Mouse (Mus musculus): ENCODE data around the gene 6430571L13Rik. TPM values are rescaled to one million over a fixed set of nuclear protein-coding genes. Genes with fewer than 3 reads are reported as not detected.

6430571L13Rik gene
- polyA plus RNA-seq, 1 experiment from 2014 or later = 1.2 TPM

DNA sequence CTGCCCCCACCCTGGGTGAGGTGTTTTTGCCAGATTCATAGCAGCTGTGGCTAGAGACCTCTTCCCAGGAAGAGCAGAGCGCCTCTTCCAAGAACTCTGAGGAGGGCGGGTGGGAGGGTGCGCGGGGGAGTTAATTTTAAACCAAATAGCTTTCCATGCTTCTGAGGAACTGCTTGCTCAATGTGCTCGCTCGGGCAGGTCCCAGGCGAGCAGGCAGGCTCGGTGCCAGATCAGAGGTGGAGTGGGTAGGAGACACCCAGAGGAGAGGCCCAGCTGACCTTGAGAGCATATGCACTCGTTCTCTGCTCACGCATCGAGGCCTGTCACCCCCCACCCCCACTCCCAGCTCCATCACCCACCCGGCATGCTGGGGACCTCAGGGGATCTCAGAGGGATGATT lies 32.5 kb upstream of the 6430571L13Rik start:
- Histone ChIP-seq H3K27ac (peak overlapping the region; percentile 33; the same call in 1 of the 2 replicates), H3K9me3 (no peaks in the 10 kb centered on the region), H3K4me3 (no peak overlapping the region), H3K4me2 (no peak overlapping the region), H3K4me1 (peaks cover 23% of the 10 kb centered on the region), H3K9ac (no peak overlapping the region), H3K27me3 (no peaks in the 10 kb centered on the region), H3K36me3 (no peaks in the 10 kb centered on the region)
- no peak for ATAC-seq (ENCODE audit: insufficient number of reproducible peaks, insufficient read depth, low FRiP score, low TSS enrichment, low read depth)
- WGBS = 52% methylated on average over 12 of the region's 12 CpGs

DNA sequence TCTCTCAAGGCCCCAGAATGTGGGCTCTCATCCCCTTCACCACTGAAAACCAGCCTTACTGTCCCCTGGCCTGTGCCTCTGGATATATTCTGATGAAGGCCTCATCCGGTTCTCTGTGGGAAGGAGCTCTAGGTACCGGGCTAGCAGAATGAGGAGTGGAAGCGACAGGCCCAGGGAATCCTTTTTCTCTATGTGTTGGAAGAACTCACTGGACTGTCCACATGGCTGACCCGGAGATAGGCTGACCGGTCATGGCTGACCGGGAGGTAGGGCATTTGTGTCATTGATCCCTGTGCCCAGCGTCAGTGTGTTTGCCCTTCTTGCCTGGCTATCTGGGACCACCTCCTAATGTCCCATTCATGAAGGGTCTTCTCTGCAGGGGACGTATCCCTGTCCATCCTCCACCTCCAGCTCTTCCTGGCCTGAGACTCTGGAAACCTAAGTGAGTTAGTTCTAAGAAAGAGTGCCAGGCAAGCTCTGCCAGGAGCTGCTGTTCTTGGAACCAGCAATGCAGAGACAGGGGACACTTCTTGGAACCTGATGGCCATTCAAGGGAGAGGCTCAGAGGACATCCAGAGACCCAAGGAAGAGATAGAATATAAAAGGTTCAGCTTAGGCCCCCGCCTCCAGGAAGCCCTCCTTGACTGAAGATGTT lies 31.9 kb upstream of the 6430571L13Rik start:
- Histone ChIP-seq H3K9ac (no peak overlapping the region), H3K4me1 (peaks cover 23% of the 10 kb centered on the region), H3K36me3 (no peaks in the 10 kb centered on the region), H3K27me3 (no peaks in the 10 kb centered on the region), H3K4me2 (no peak overlapping the region), H3K27ac (no peak overlapping the region), H3K4me3 (no peak overlapping the region), H3K9me3 (no peaks in the 10 kb centered on the region)
- no peak for ATAC-seq (ENCODE audit: insufficient number of reproducible peaks, insufficient read depth, low FRiP score, low TSS enrichment, low read depth)
- 85% methylated on average over 9 of the region's 9 CpGs for WGBS

DNA sequence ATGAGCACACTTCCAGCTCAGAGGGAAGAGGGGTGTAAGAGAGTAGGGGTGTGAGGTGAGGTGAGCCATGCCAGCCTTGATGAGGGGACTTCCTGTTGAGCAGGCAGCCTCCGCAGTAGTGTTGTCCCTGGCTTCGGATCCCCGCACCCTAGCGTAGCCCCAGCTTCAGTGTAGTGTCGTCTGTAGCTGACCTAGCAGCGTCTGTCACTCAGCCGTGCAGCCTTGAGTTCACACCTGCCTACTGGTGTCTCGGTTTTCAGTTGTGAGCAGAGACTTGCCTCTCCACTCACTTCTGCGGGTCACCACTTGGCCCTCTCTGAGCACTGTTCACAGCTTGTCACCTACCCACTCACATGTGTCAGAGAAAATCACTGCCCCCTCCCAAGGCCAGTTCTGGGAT lies 31.2 kb upstream of the 6430571L13Rik start:
- H3K27ac ChIP-seq = no peak overlapping the region
- H3K4me1 ChIP-seq = peaks cover 23% of the 10 kb centered on the region
- H3K4me2 ChIP-seq = no peak overlapping the region
- H3K4me3 ChIP-seq = no peak overlapping the region
- 75% methylated on average over 9 of the region's 9 CpGs for WGBS
- ATAC-seq (ENCODE audit: insufficient number of reproducible peaks, insufficient read depth, low FRiP score, low TSS enrichment, low read depth) = no peak
- H3K36me3 ChIP-seq = no peaks in the 10 kb centered on the region
- no peaks in the 10 kb centered on the region for H3K27me3 ChIP-seq
- H3K9me3 ChIP-seq = no peaks in the 10 kb centered on the region
- H3K9ac ChIP-seq = no peak overlapping the region

DNA sequence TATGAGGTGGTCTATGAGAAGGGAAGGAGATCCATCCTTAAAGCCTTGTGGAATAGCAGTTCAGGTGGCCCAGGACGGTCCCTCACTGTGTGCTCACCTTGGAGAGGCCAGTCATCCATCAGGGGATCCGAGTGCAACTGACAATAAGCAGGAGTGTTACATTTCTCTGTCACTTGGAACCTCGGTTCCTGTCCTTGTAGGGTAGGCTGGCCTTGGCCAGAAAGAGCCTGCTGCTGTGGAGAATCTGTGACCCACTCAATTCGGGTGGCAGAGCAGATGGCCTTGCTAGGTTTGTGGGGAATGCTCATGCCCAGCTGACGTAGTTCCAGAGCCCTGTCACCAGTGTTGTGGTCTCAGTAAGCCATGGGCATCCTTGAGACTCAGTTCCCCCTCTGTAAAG lies 30.8 kb upstream of the 6430571L13Rik start:
- Histone ChIP-seq H3K4me1 (peaks cover 23% of the 10 kb centered on the region), H3K27ac (no peak overlapping the region), H3K4me3 (no peak overlapping the region), H3K4me2 (no peak overlapping the region), H3K27me3 (no peaks in the 10 kb centered on the region), H3K9me3 (no peaks in the 10 kb centered on the region), H3K9ac (no peak overlapping the region), H3K36me3 (no peaks in the 10 kb centered on the region)
- 77% methylated on average over 5 of the region's 5 CpGs for WGBS
- no peak for ATAC-seq (ENCODE audit: insufficient number of reproducible peaks, insufficient read depth, low FRiP score, low TSS enrichment, low read depth)

DNA sequence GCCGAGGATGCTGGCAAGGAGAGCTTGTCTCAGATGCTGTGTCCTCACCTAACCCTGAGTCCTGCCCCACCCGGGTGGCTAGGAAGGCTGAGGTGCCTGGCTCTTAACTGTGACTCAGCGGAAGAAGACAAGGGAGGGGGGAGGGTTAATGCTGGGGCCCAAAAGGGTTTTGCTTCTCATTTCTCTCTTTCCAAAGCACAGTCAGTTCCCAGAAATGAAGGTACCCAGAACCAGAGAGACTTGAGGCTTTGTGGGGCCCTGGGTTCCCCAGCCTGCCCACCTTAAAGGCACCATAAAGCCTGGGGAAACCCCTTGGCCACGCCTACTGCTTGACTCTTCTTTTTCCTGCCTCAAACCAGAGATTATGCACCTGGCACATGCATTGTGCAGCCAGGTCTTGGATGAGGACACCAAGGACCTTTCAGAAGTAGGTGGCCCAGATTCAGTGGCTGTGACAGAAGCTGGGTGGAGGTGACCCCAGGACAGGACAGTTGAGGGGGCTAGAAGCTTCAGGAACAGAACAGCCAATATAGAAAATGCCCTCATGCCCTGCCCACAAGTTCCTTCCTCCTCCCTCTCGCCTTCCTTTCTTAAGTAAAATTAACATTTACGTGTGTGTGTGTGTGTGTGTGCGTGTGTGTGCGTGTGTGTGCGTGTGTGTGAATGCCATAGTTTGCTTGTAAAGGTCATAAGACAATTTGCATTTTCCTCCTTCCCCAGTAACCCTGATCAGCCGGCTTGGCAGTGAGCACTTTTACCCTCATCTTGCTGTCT lies 27.4 kb upstream of the 6430571L13Rik start:
- ATAC-seq (ENCODE audit: insufficient number of reproducible peaks, insufficient read depth, low FRiP score, low TSS enrichment, low read depth) = no peak
- Histone ChIP-seq H3K9ac (no peak overlapping the region), H3K36me3 (no peaks in the 10 kb centered on the region), H3K4me1 (peaks cover 4% of the 10 kb centered on the region; the same call in 1 of the 2 replicates), H3K4me3 (no peak overlapping the region), H3K27me3 (no peaks in the 10 kb centered on the region), H3K27ac (no peak overlapping the region), H3K4me2 (no peak overlapping the region), H3K9me3 (no peaks in the 10 kb centered on the region)
- WGBS = 69% methylated on average over 10 of the region's 10 CpGs

DNA sequence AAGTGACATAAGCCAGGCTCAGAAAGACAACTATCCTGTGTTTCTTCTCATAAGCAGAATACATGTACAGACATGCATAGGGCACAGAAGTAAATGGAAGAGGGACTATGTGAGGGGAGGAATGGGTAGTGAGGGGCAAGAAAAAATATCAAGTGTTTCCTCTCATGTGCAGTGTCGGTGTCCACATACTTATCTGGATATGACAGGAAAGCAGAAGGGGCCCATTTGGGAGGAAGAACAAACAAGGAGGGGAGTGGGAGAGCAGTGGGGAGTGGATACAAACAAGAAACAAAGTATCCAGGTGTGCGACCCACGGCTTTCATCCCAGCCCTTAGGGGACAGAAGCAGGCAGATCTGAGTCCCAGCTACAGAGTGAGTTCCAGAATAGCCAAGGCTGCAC lies 26.5 kb upstream of the 6430571L13Rik start:
- 79% methylated on average over 3 of the region's 3 CpGs for WGBS
- Histone ChIP-seq H3K4me2 (no peak overlapping the region), H3K9ac (no peak overlapping the region), H3K4me3 (no peak overlapping the region), H3K27me3 (no peaks in the 10 kb centered on the region), H3K9me3 (no peaks in the 10 kb centered on the region), H3K4me1 (no peaks in the 10 kb centered on the region; the same call in 1 of the 2 replicates), H3K27ac (no peak overlapping the region), H3K36me3 (no peaks in the 10 kb centered on the region)
- ATAC-seq (ENCODE audit: insufficient number of reproducible peaks, insufficient read depth, low FRiP score, low TSS enrichment, low read depth) = no peak

DNA sequence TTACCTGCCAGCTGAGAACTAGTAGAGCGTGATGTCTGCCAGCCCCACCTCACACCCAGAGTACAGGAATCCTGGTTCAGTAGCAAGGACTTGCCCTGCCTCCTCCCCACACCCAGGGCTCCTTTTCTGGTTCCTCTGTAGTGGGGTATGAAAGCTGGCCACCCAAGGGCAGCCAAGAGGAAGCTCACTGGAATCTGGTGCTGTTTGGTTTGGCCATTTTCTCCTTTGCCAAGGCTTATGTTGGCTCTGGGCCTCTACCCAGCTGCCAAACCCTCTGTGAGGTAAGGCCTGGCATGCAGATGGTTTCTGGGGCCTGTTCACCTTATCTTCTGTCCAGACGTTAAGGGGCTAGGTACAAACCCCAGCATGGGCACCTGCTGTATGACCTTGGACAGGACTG lies 24.6 kb upstream of the 6430571L13Rik start:
- ATAC-seq (ENCODE audit: insufficient number of reproducible peaks, insufficient read depth, low FRiP score, low TSS enrichment, low read depth) = no peak
- 75% methylated on average over 2 of the region's 2 CpGs for WGBS

DNA sequence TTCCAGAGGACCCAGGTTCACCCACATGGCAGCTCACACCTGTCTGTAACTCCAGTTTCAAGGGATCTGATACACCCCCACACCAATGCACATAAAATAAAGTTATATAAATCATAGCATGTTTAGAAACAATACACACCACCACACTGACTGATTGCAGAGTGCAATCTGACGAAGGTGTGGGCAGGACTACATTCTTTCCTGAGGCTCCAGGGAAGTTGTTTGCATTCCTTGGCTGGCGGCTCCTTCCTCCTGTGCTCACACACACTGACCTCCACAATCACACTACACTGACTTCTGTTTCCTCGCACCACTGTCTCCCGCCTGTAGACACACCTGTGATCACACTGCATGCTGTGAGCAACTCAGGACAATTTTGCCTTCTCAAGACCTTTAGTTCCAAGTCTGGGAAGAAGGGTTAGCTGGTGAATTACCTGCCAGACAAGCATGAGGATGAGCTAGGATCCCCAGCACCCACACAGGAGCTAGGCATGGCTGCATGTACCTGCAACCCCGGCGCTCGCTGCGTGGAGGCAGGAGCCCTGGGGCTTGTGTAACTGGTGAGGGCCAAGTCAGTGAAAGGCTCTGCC lies 17.8 kb upstream of the 6430571L13Rik start:
- Histone ChIP-seq H3K4me1 (no peaks in the 10 kb centered on the region), H3K4me2 (no peak overlapping the region), H3K9me3 (no peaks in the 10 kb centered on the region), H3K36me3 (peaks cover 4% of the 10 kb centered on the region; the same call in 1 of the 2 replicates), H3K27ac (no peak overlapping the region), H3K9ac (0 out of 2 replicates have a peak overlapping the region, but pooled peaks have one; percentile 36), H3K4me3 (no peak overlapping the region), H3K27me3 (no peaks in the 10 kb centered on the region)
- WGBS = 72% methylated on average over 8 of the region's 8 CpGs
- ATAC-seq (ENCODE audit: insufficient number of reproducible peaks, insufficient read depth, low FRiP score, low TSS enrichment, low read depth) = no peak

More for the DNA sequence above, 24.6 kb upstream of the 6430571L13Rik start:
- Histone ChIP-seq H3K27ac (no peak overlapping the region), H3K36me3 (no peaks in the 10 kb centered on the region), H3K4me3 (no peak overlapping the region), H3K9me3 (no peaks in the 10 kb centered on the region), H3K27me3 (no peaks in the 10 kb centered on the region), H3K4me2 (no peak overlapping the region), H3K4me1 (no peaks in the 10 kb centered on the region; the same call in 1 of the 2 replicates), H3K9ac (no peak overlapping the region)

DNA sequence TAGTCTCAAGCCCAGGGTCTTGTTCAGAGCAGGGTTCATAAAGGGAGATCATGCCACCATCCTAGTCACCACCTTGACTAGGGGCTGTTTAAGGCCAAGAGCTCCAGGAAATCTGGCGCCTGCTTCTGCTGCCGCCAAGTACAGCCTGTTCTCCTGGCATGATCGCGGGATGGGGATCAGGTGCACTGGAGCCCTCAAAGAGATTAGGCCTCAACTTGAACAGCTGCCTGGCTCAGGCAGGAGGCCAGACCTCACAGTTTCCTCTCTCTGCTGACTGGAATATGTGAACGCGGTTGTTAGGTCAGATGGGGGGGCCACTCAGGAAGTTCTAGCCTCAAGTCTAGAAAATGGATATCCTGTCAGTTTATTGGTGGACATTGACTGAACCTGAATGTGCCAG lies 16.8 kb upstream of the 6430571L13Rik start:
- Histone ChIP-seq H3K27me3 (no peaks in the 10 kb centered on the region), H3K9me3 (no peaks in the 10 kb centered on the region), H3K9ac (no peak overlapping the region; the same call in 1 of the 2 replicates), H3K4me2 (no peak overlapping the region), H3K4me3 (no peak overlapping the region), H3K4me1 (no peaks in the 10 kb centered on the region), H3K36me3 (peaks cover 14% of the 10 kb centered on the region), H3K27ac (no peak overlapping the region)
- 77% methylated on average over 6 of the region's 6 CpGs for WGBS
- no peak for ATAC-seq (ENCODE audit: insufficient number of reproducible peaks, insufficient read depth, low FRiP score, low TSS enrichment, low read depth)

DNA sequence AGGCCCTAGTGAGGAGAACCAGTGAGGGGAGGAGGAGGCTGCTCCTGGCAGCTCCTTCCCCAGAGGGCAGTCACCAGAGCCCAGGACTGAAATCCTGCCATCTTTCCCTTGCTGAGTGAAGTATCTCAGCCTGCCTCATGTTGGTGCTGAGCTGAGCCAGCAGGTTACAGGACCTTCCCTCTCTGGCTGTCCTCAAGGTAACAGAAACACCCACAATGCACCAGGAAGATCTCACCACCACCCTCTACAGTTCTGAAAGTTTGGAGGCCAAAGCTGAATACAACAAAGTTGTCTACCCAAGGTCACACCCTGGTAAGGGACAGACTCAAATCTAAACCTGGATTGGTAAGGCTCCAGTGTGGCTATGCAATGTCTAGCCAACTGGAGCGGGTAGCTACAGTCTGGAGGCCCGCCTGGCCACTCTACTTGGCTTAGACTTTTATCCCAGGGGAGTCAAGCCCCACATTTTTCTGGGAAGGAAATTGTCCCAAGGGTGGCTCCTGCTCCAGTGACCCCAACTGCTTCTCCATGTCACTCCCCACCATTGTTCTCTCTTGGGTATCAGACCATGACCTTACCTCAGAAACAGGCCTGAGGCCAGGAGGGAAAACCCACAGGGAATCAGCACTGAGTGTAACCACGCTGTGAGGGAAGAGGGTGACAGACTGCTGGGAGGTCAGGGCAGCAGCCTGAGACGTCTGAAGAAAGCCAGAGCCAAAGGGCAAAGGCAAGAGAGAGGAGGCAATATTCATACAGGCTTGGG lies 15.4 kb upstream of the 6430571L13Rik start:
- no peak overlapping the region for H3K9ac ChIP-seq
- no peak overlapping the region for H3K4me2 ChIP-seq
- no peak overlapping the region for H3K4me3 ChIP-seq
- no peak for ATAC-seq (ENCODE audit: insufficient number of reproducible peaks, insufficient read depth, low FRiP score, low TSS enrichment, low read depth)
- H3K27ac ChIP-seq = no peak overlapping the region
- H3K36me3 ChIP-seq = peaks cover 15% of the 10 kb centered on the region
- no peaks in the 10 kb centered on the region for H3K27me3 ChIP-seq
- WGBS = 53% methylated on average over 4 of the region's 4 CpGs
- no peaks in the 10 kb centered on the region for H3K4me1 ChIP-seq
- H3K9me3 ChIP-seq = no peaks in the 10 kb centered on the region

DNA sequence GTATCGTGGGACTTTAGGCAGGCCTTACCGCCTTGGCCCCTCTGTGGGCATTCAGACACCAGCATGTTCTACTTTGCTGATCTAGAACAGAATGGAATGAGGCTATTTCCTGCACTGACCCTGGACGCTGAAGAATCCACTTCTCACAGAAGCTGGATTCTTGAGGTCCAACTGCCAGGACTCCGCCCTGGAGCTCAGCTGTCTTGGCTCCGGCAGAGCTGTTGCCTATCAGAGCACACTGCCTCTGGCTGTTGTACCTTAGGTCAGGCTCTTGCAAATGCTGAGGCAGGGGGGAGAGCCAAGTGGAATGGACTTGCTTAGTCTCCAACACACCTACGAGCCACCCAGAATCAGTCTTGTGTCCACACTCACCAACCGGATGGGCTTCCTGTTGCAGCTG lies 14.5 kb upstream of the 6430571L13Rik start:
- Histone ChIP-seq H3K4me1 (no peaks in the 10 kb centered on the region), H3K4me2 (no peak overlapping the region), H3K36me3 (peaks cover 15% of the 10 kb centered on the region), H3K27me3 (no peaks in the 10 kb centered on the region), H3K27ac (no peak overlapping the region), H3K4me3 (no peak overlapping the region), H3K9me3 (no peaks in the 10 kb centered on the region), H3K9ac (no peak overlapping the region)
- 80% methylated on average over 7 of the region's 7 CpGs for WGBS
- ATAC-seq (ENCODE audit: insufficient number of reproducible peaks, insufficient read depth, low FRiP score, low TSS enrichment, low read depth) = no peak

Data from embryonic facial prominence, embryonic 13.5 days (tissue).